Mouse (Mus musculus): Measurements from ENCODE around the gene Mrpl17. TPM values are rescaled to one million over a fixed set of nuclear protein-coding genes. Genes with fewer than 3 reads are reported as not detected.

Gene Mrpl17
- total RNA-seq, 2 experiments from 2014 or later, result 170 to 182 TPM

- no peak for DNase-seq (ENCODE audit: low spot score in 2 of 2)
Measured at GRCm38 (mm10) chr7:105786506-105787284, 24.2 kb downstream of the Mrpl17 start.

- no peak for DNase-seq (ENCODE audit: low spot score in 2 of 2)
Measured at GRCm38 (mm10) chr7:105784556-105784955, 26.3 kb downstream of the Mrpl17 start.

GRCm38 (mm10) chr7:105783861-105784260 lies 27.0 kb downstream of the Mrpl17 start:
- no peak for DNase-seq (ENCODE audit: low spot score in 2 of 2)

- no peak for DNase-seq (ENCODE audit: low spot score in 2 of 2)
Measured at GRCm38 (mm10) chr7:105778553-105779265, 32.2 kb downstream of the Mrpl17 start.

- DNase-seq (ENCODE audit: low spot score in 2 of 2), result no peak
Measured at GRCm38 (mm10) chr7:105777797-105778552, 32.9 kb downstream of the Mrpl17 start.

GRCm38 (mm10) chr7:105777316-105777715 lies 33.6 kb downstream of the Mrpl17 start:
- no peak for DNase-seq (ENCODE audit: low spot score in 2 of 2)

- DNase-seq (ENCODE audit: low spot score in 2 of 2), result no peak
Measured at GRCm38 (mm10) chr7:105776026-105776425, 34.9 kb downstream of the Mrpl17 start.

- DNase-seq (ENCODE audit: low spot score in 2 of 2), result no peak
Measured at GRCm38 (mm10) chr7:105774661-105775060, 36.2 kb downstream of the Mrpl17 start.

- no peak for DNase-seq (ENCODE audit: low spot score in 2 of 2)
Measured at GRCm38 (mm10) chr7:105773041-105773440, 37.9 kb downstream of the Mrpl17 start.

GRCm38 (mm10) chr7:105772331-105772730 lies 38.6 kb downstream of the Mrpl17 start:
- no peak for DNase-seq (ENCODE audit: low spot score in 2 of 2)

GRCm38 (mm10) chr7:105769959-105770358 lies 40.9 kb downstream of the Mrpl17 start:
- DNase-seq (ENCODE audit: low spot score in 2 of 2), result no peak

GRCm38 (mm10) chr7:105767729-105768165 lies 43.2 kb downstream of the Mrpl17 start:
- DNase-seq (ENCODE audit: low spot score in 2 of 2), result no peak

- no peak for DNase-seq (ENCODE audit: low spot score in 2 of 2)
Measured at GRCm38 (mm10) chr7:105764331-105764730, 46.6 kb downstream of the Mrpl17 start.

- DNase-seq (ENCODE audit: low spot score in 2 of 2), result no peak
Measured at GRCm38 (mm10) chr7:105762517-105763270, 48.2 kb downstream of the Mrpl17 start.

- DNase-seq (ENCODE audit: low spot score in 2 of 2), result no peak
Measured at GRCm38 (mm10) chr7:105761813-105762484, 49.0 kb downstream of the Mrpl17 start.

GRCm38 (mm10) chr7:105753281-105753680 lies 57.6 kb downstream of the Mrpl17 start:
- DNase-seq (ENCODE audit: low spot score in 2 of 2), result no peak
